ENCODE assay signal across 20 mouse cellular contexts in the genomic region with DNA sequence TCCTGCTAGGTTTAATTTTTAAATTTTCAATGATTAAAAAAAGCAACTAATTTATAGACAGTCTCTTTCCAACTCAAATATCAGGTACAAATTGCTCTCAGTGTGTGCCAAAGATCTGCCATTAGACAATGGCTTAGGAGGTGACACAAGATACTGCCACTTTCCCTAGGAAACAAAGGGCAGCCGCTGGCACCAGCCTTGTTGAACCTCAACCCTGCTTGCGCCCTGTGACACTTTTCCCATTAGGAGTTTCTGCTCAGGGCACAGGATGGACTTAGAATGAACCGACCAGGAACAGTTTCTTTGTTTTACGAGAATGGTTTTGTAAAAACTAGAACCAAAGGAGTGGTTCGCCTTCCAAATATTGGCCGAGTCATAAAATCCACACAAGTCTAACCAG. TPM values are rescaled to one million over a fixed set of nuclear protein-coding genes. Genes with fewer than 3 reads are reported as not detected.
DNase-seq lines count a peak whose midpoint lies in the region; ATAC-seq and TF ChIP-seq lines count a peak whose summit lies in the region.
"Had no signal": no experiment of that assay in that cellular context is flagged by ENCODE, and none has a peak within 500 bp of the region (broad histone marks: within the 10 kb centered on the region; RNA-seq: fewer than 3 reads in every experiment).

No protein-coding gene starts in this region.

- no peak overlapping the region for H3K4me2 ChIP-seq in hindbrain, embryonic 14.5 days (replicated peaks)
- H3K4me2 ChIP-seq in lung, embryonic 16.5 days (ENCODE audit: low read depth, low read length) = no peak overlapping the region
- H3K4me2 ChIP-seq: embryonic facial prominence, embryonic 12.5 days; midbrain, embryonic 15.5 days had no signal

- TF ChIP-seq CTCF in small intestine, adult 2 months (IDR thresholded peaks at IDR 0.05; ENCODE audit: extremely low read depth, insufficient read length, insufficient replicate concordance, low read depth, low read length) = no peak

- H3K27ac ChIP-seq in hindbrain, embryonic 10.5 days = peak overlapping the region; percentile 76
- H3K27ac ChIP-seq in hindbrain, embryonic 14.5 days = no peak overlapping the region
- peak overlapping the region; percentile 51 for H3K27ac ChIP-seq in lung, embryonic 16.5 days (ENCODE audit: low read length)
- H3K27ac ChIP-seq in embryonic facial prominence, embryonic 10.5 days (replicated peaks) = peak overlapping the region; percentile 71
- peak overlapping the region; percentile 73 for H3K27ac ChIP-seq in small intestine, adult 2 months (ENCODE audit: insufficient read depth, low read depth, low read length)
- H3K27ac ChIP-seq: embryonic facial prominence, embryonic 12.5 days; gastrocnemius, adult 2 months; heart, adult 2 months; hindbrain, postnatal 0 days; liver, embryonic 14.5 days; midbrain, embryonic 15.5 days had no signal

- peaks cover 18% of the 10 kb centered on the region for H3K27me3 ChIP-seq in hindbrain, embryonic 10.5 days (ENCODE audit: insufficient read depth, poor library complexity, severe bottlenecking)
- peaks cover 16% of the 10 kb centered on the region for H3K27me3 ChIP-seq in hindbrain, embryonic 14.5 days (ENCODE audit: control insufficient read depth, insufficient read depth, low read length)
- H3K27me3 ChIP-seq in lung, embryonic 16.5 days (ENCODE audit: control insufficient read depth, insufficient read depth, low read depth, low read length) = no peaks in the 10 kb centered on the region
- H3K27me3 ChIP-seq in embryonic facial prominence, embryonic 10.5 days (replicated peaks; ENCODE audit: low read depth, poor library complexity, severe bottlenecking) = peaks cover 22% of the 10 kb centered on the region
- H3K27me3 ChIP-seq in small intestine, adult 2 months (ENCODE audit: control insufficient read depth, insufficient read depth, low read length) = no peaks in the 10 kb centered on the region

- 51% methylated on average over 6 of the region's 6 CpGs for WGBS in hindbrain, embryonic 10.5 days
- 52% methylated on average over 6 of the region's 6 CpGs for WGBS in hindbrain, embryonic 14.5 days
- WGBS in lung, embryonic 16.5 days = 55% methylated on average over 6 of the region's 6 CpGs
- WGBS in embryonic facial prominence, embryonic 10.5 days = 60% methylated on average over 6 of the region's 6 CpGs
- 32% methylated on average over 6 of the region's 6 CpGs for WGBS in small intestine, adult 2 months

- no peak for TF ChIP-seq POLR2A in small intestine, adult 2 months (IDR thresholded peaks at IDR 0.05; ENCODE audit: low read depth, low read length)

- H3K9me3 ChIP-seq in hindbrain, embryonic 10.5 days = no peaks in the 10 kb centered on the region
- no peaks in the 10 kb centered on the region for H3K9me3 ChIP-seq in hindbrain, embryonic 14.5 days (ENCODE audit: control insufficient read depth, low read length)
- no peaks in the 10 kb centered on the region for H3K9me3 ChIP-seq in lung, embryonic 16.5 days (ENCODE audit: control insufficient read depth, low read length)
- no peaks in the 10 kb centered on the region for H3K9me3 ChIP-seq in embryonic facial prominence, embryonic 10.5 days
- H3K9me3 ChIP-seq: embryonic facial prominence, embryonic 12.5 days; midbrain, embryonic 15.5 days had no signal

- H3K36me3 ChIP-seq in hindbrain, embryonic 10.5 days = no peaks in the 10 kb centered on the region
- no peaks in the 10 kb centered on the region for H3K36me3 ChIP-seq in hindbrain, embryonic 14.5 days (replicated peaks; ENCODE audit: control insufficient read depth, insufficient read depth)
- no peaks in the 10 kb centered on the region for H3K36me3 ChIP-seq in lung, embryonic 16.5 days (ENCODE audit: control insufficient read depth, insufficient read depth, low read length)
- H3K36me3 ChIP-seq in embryonic facial prominence, embryonic 10.5 days (replicated peaks) = no peaks in the 10 kb centered on the region
- H3K36me3 ChIP-seq in small intestine, adult 2 months (ENCODE audit: control insufficient read depth, insufficient read depth, low read length) = peaks cover 54% of the 10 kb centered on the region
- H3K36me3 ChIP-seq: embryonic facial prominence, embryonic 12.5 days; midbrain, embryonic 15.5 days had no signal

- no peak overlapping the region for H3K4me3 ChIP-seq in hindbrain, embryonic 10.5 days
- no peak overlapping the region for H3K4me3 ChIP-seq in hindbrain, embryonic 14.5 days (replicated peaks; ENCODE audit: low read length)
- H3K4me3 ChIP-seq in lung, embryonic 16.5 days (ENCODE audit: low read length) = no peak overlapping the region
- no peak overlapping the region for H3K4me3 ChIP-seq in embryonic facial prominence, embryonic 10.5 days
- peak overlapping the region; percentile 19; the same call in 1 of the 2 replicates for H3K4me3 ChIP-seq in small intestine, adult 2 months (ENCODE audit: low read depth, low read length)
- H3K4me3 ChIP-seq: embryonic facial prominence, embryonic 12.5 days; gastrocnemius, adult 2 months; heart, adult 2 months; midbrain, embryonic 15.5 days had no signal

- H3K9ac ChIP-seq in hindbrain, embryonic 14.5 days = no peak overlapping the region
- no peak overlapping the region for H3K9ac ChIP-seq in lung, embryonic 16.5 days (ENCODE audit: low read length)
- H3K9ac ChIP-seq: embryonic facial prominence, embryonic 12.5 days; liver, embryonic 14.5 days; midbrain, embryonic 15.5 days had no signal

- no peak for ATAC-seq in hindbrain, embryonic 14.5 days (ENCODE audit: low FRiP score)
- no peak for ATAC-seq in lung, embryonic 16.5 days (ENCODE audit: low read depth)
- ATAC-seq: activated CD4-positive, CD25-positive, alpha-beta regulatory T cell, adult 4 months; hindbrain, postnatal 0 days; midbrain, embryonic 15.5 days had no signal

- no peak for DNase-seq in hindbrain, embryonic 10.5 days (ENCODE audit: low spot score)
- DNase-seq in hindbrain, embryonic 14.5 days (ENCODE audit: low spot score) = no peak
- DNase-seq in lung, postnatal 4 days = no peak
- no peak for DNase-seq in embryonic facial prominence, embryonic 10.5 days (ENCODE audit: low spot score)
- no peak for DNase-seq in left cerebral cortex, adult 11 months (ENCODE audit: low spot score)
- DNase-seq: adrenal gland, postnatal 36 days; cerebellum, postnatal 25 days; gastrocnemius, adult 2 months; heart, adult 2 months; heart, postnatal 14 days; left cerebral cortex, postnatal 4 days; right cerebral cortex, postnatal 25 days; thymus, postnatal 25 days had no signal

- H3K4me1 ChIP-seq in hindbrain, embryonic 10.5 days (replicated peaks) = peaks cover 78% of the 10 kb centered on the region
- H3K4me1 ChIP-seq in hindbrain, embryonic 14.5 days (replicated peaks; ENCODE audit: control insufficient read depth, insufficient read depth, low read length) = peaks cover 12% of the 10 kb centered on the region; the same call in 1 of the 2 replicates
- H3K4me1 ChIP-seq in lung, embryonic 16.5 days (replicated peaks; ENCODE audit: control insufficient read depth, insufficient read depth, low read length) = peaks cover 66% of the 10 kb centered on the region
- peaks cover 66% of the 10 kb centered on the region for H3K4me1 ChIP-seq in embryonic facial prominence, embryonic 10.5 days
- peaks cover 32% of the 10 kb centered on the region for H3K4me1 ChIP-seq in small intestine, adult 2 months (ENCODE audit: control insufficient read depth, insufficient read depth, insufficient read length, low read length)

RNA-seq across cellular contexts. Expression of gene Ezr, which starts 6.5 kb away (rescaled TPM):
- polyA plus RNA-seq in hindbrain, embryonic 10.5 days (2016; fragmentation: Nextera tagmentation; extraction: Ambion mirVana) = 85.2 and 99.4 TPM in 2 replicates
- 60.1 and 67.4 TPM in 2 replicates for polyA plus RNA-seq in hindbrain, embryonic 14.5 days (2014; fragmentation: Nextera tagmentation; extraction: Ambion mirVana)
- polyA plus RNA-seq in lung, embryonic 16.5 days (2015; fragmentation: Nextera tagmentation; extraction: Ambion mirVana) = 154 and 168 TPM in 2 replicates
- polyA plus RNA-seq in embryonic facial prominence, embryonic 10.5 days (2016; fragmentation: Nextera tagmentation; extraction: Ambion mirVana) = 51.6 and 55.0 TPM in 2 replicates
- 95.0 and 368 TPM in 2 replicates for polyA plus RNA-seq in small intestine, adult 2 months (2012; rRNA removed)
